Mouse (Mus musculus) activated CD4-positive, CD25-positive, alpha-beta regulatory T cell, adult 4 months (primary cell): Measurements from ENCODE around the gene Spns2. TPM values are rescaled to one million over a fixed set of nuclear protein-coding genes. Genes with fewer than 3 reads are reported as not detected.
"Not testable (repeated sequence)": the region's sequence is repeated elsewhere in the genome, so short reads cannot be mapped to it uniquely, and the experiment has no call there.

Experiments used
- ATAC-seq: one replicate; pipeline ENCODE4 v1.8.0; 2017
- polyA plus RNA-seq, 2 experiments: library from polyadenylated mRNA; unstranded; fragments of 100-300 nt; shearing (Covaris generic); gene quantifications; one replicate each; pipeline ENCODE4 v1.2.1; 2017

The Spns2 gene
- polyA plus RNA-seq, 2 experiments from 2014 or later = not detected

GRCm38 (mm10) chr11:72470004-72470403 lies 19.7 kb downstream of the Spns2 start:
- no peak for ATAC-seq

- ATAC-seq = no peak
Observed at GRCm38 (mm10) chr11:72469217-72469616, 20.5 kb downstream of the Spns2 start.

GRCm38 (mm10) chr11:72468525-72468924 lies 21.2 kb downstream of the Spns2 start:
- ATAC-seq = no peak

- no peak for ATAC-seq
Observed at GRCm38 (mm10) chr11:72466694-72467507, 22.8 kb downstream of the Spns2 start.

- ATAC-seq = no peak
Observed at GRCm38 (mm10) chr11:72465978-72466693, 23.6 kb downstream of the Spns2 start.

- ATAC-seq = no peak
Observed at GRCm38 (mm10) chr11:72464821-72465220, 24.9 kb downstream of the Spns2 start.

GRCm38 (mm10) chr11:72461500-72461981 lies 28.2 kb downstream of the Spns2 start:
- no peak for ATAC-seq

- no peak for ATAC-seq
Observed at GRCm38 (mm10) chr11:72458502-72458901, 31.2 kb downstream of the Spns2 start.

GRCm38 (mm10) chr11:72457995-72458496 lies 31.7 kb downstream of the Spns2 start:
- ATAC-seq = no peak

GRCm38 (mm10) chr11:72455694-72456093 lies 34.0 kb downstream of the Spns2 start:
- ATAC-seq = no peak

GRCm38 (mm10) chr11:72453105-72453953 lies 36.4 kb downstream of the Spns2 start:
- no peak for ATAC-seq

- no peak for ATAC-seq
Observed at GRCm38 (mm10) chr11:72452140-72452665, 37.5 kb downstream of the Spns2 start.

- no peak for ATAC-seq
Observed at GRCm38 (mm10) chr11:72447475-72447874, 42.2 kb downstream of the Spns2 start.

- peak; percentile 60 for ATAC-seq
Observed at GRCm38 (mm10) chr11:72446311-72447105, 43.2 kb downstream of the Spns2 start.

- ATAC-seq = peak; percentile 97
Observed at GRCm38 (mm10) chr11:72440965-72441664, 48.6 kb downstream of the Spns2 start, which contains the start of gene Mybbp1a. Mybbp1a (plus strand) TSS chr11:72441355.

- ATAC-seq = not testable (repeated sequence)
Observed at GRCm38 (mm10) chr11:72440597-72440964, 49.1 kb downstream of the Spns2 start.

GRCm38 (mm10) chr11:72438411-72438810 lies 51.3 kb downstream of the Spns2 start:
- no peak for ATAC-seq

- no peak for ATAC-seq
Observed at GRCm38 (mm10) chr11:72436756-72437650, 52.7 kb downstream of the Spns2 start.

- no peak for ATAC-seq
Observed at GRCm38 (mm10) chr11:72436271-72436670, 53.4 kb downstream of the Spns2 start.

GRCm38 (mm10) chr11:72435694-72436045 lies 54.0 kb downstream of the Spns2 start:
- ATAC-seq = no peak
